Mouse (Mus musculus): ENCODE measurements at regions not wholly inside any gene's neighbourhood (a gene's known extent, or its start where the extent isn't known, plus 50 kb on each side); places are given as distances from the start of the nearest gene placed in this dataset.

DNA sequence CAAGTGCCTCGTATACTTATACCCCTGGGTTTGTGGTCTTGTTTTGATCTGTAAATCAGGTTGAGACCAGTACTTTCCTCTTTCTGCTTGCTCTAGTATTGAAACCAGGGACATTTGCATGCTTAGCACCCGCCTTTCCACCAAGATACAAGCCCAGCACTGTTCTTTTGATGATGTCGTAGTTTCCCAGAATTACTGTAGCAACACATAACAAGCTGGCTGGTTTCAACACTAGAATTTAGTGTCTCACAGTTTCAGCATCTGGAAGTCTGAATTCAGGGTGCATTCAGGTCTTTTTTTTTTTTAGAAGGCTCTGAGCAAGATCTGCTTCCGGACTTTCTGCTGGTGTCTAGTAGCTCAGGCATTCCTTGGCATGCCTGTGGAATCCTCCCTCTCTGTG is 117.8 kb downstream of the Cavin4 start:
- TF ChIP-seq CTCF (conservative IDR thresholded peaks at IDR 0.05; ENCODE audit: low read length) (no peak), NANOG (IDR thresholded peaks at IDR 0.05; ENCODE audit: borderline replicate concordance, low read length) (no peak)

All from E14TG2a.4 (cell line).